Mouse (Mus musculus) central nervous system, embryonic 11.5 days (tissue): ENCODE measurements around the gene Zfp106. TPM values are rescaled to one million over a fixed set of nuclear protein-coding genes. Genes with fewer than 3 reads are reported as not detected.

Experiments used
- polyA plus RNA-seq: library from polyadenylated mRNA; depleted of rRNA; stranded (reverse); fragments of >200 nt; gene quantifications from 2 replicates; pipeline ENCODE4 v1.2.3, GENCODE M21; 2012; rRNA removed

Zfp106 gene
- polyA plus RNA-seq: 58.3 and 60.8 TPM in 2 replicates

GRCm38 (mm10) chr2:120563235-120563990 is at the start of gene Zfp106:
TSS of gene Zfp106 (minus strand) at chr2:120563843.

GRCm38 (mm10) chr2:120608830-120609723 is 45.4 kb upstream of the Zfp106 start, which contains the start of the genes Haus2 and Lrrc57:
TSS of gene Haus2 (plus strand) at chr2:120609383.
TSS of gene Lrrc57 (minus strand) at chr2:120609520.

GRCm38 (mm10) chr2:120566886-120567797 is 3.5 kb upstream of the Zfp106 start, which contains the start of gene Snap23:
TSS of gene Snap23 (plus strand) at chr2:120567671.

Other genes with a start within 250 kb of the Zfp106 start
- 0.05 TPM in 2 replicates for gene Pla2g4f, start 249.7 kb downstream of the Zfp106 start, polyA plus RNA-seq
- gene Vps39, start 210.7 kb downstream of the Zfp106 start, polyA plus RNA-seq: 27.2 and 40.2 TPM in 2 replicates
- gene Ganc, start 159.9 kb downstream of the Zfp106 start, polyA plus RNA-seq: 8.5 and 9.9 TPM in 2 replicates
- 20.7 and 26.7 TPM in 2 replicates for gene Tmem87a, start 159.7 kb downstream of the Zfp106 start, polyA plus RNA-seq
- gene Capn3, start 107.8 kb downstream of the Zfp106 start, polyA plus RNA-seq: 3.9 and 4.4 TPM in 2 replicates
- 30.1 and 54.9 TPM in 2 replicates for gene Snap23, start 3.8 kb upstream of the Zfp106 start, polyA plus RNA-seq
- 15.4 and 24.4 TPM in 2 replicates for gene Haus2, start 45.5 kb upstream of the Zfp106 start, polyA plus RNA-seq
- gene Lrrc57, start 45.7 kb upstream of the Zfp106 start, polyA plus RNA-seq: 13.5 and 21.1 TPM in 2 replicates
- 7.5 and 14.4 TPM in 2 replicates for gene Stard9, start 65.3 kb upstream of the Zfp106 start, polyA plus RNA-seq